Mouse (Mus musculus): ENCODE results near the gene Tlk1. TPM values are rescaled to one million over a fixed set of nuclear protein-coding genes. Genes with fewer than 3 reads are reported as not detected.

Gene Tlk1
- polyA plus RNA-seq, 1 experiment, result 13.9 TPM

GRCm38 (mm10) chr2:70701571-70701970, 124.0 kb downstream of the Tlk1 start:
- no peak overlapping the region for H3K27ac ChIP-seq (ENCODE audit: insufficient read depth, low read depth, low read length)
- WGBS, result 70% methylated on average over 9 of the region's 9 CpGs
- no peak overlapping the region for H3K4me3 ChIP-seq (ENCODE audit: insufficient read depth, low read depth, low read length)
- H3K36me3 ChIP-seq (ENCODE audit: control insufficient read depth, insufficient read depth, low read length), result no peaks in the 10 kb centered on the region
- DNase-seq, result no peak
- TF ChIP-seq CTCF (conservative IDR thresholded peaks at IDR 0.05; ENCODE audit: insufficient read depth, insufficient read length, low read depth, low read length) (no peak), POLR2A (IDR thresholded peaks at IDR 0.05; ENCODE audit: low read depth, low read length) (no peak)
- H3K4me1 ChIP-seq (ENCODE audit: control insufficient read depth, insufficient read depth, low read length), result no peaks in the 10 kb centered on the region
- no peaks in the 10 kb centered on the region for H3K27me3 ChIP-seq (replicated peaks; ENCODE audit: control insufficient read depth, insufficient read depth, low read length)

- H3K27me3 ChIP-seq (replicated peaks; ENCODE audit: control insufficient read depth, insufficient read depth, low read length), result no peaks in the 10 kb centered on the region
- H3K4me1 ChIP-seq (ENCODE audit: control insufficient read depth, insufficient read depth, low read length), result no peaks in the 10 kb centered on the region
- no peak for DNase-seq
- WGBS, result 95% methylated on average over 3 of the region's 3 CpGs
- H3K27ac ChIP-seq (ENCODE audit: insufficient read depth, low read depth, low read length), result no peak overlapping the region
- no peaks in the 10 kb centered on the region for H3K36me3 ChIP-seq (ENCODE audit: control insufficient read depth, insufficient read depth, low read length)
- TF ChIP-seq CTCF (conservative IDR thresholded peaks at IDR 0.05; ENCODE audit: insufficient read depth, insufficient read length, low read depth, low read length), result no peak
- TF ChIP-seq POLR2A (IDR thresholded peaks at IDR 0.05; ENCODE audit: low read depth, low read length), result no peak
- H3K4me3 ChIP-seq (ENCODE audit: insufficient read depth, low read depth, low read length), result no peak overlapping the region
These were observed 124.7 kb downstream of the Tlk1 start for GRCm38 (mm10) chr2:70700851-70701250.

- WGBS, result 73% methylated on average over 10 of the region's 10 CpGs
- H3K4me1 ChIP-seq (ENCODE audit: control insufficient read depth, insufficient read depth, low read length), result no peaks in the 10 kb centered on the region
- no peak overlapping the region for H3K27ac ChIP-seq (ENCODE audit: insufficient read depth, low read depth, low read length)
- H3K27me3 ChIP-seq (replicated peaks; ENCODE audit: control insufficient read depth, insufficient read depth, low read length), result no peaks in the 10 kb centered on the region
- no peaks in the 10 kb centered on the region for H3K36me3 ChIP-seq (ENCODE audit: control insufficient read depth, insufficient read depth, low read length)
- TF ChIP-seq CTCF (conservative IDR thresholded peaks at IDR 0.05; ENCODE audit: insufficient read depth, insufficient read length, low read depth, low read length), result no peak
- TF ChIP-seq POLR2A (IDR thresholded peaks at IDR 0.05; ENCODE audit: low read depth, low read length), result no peak
- DNase-seq, result no peak
- H3K4me3 ChIP-seq (ENCODE audit: insufficient read depth, low read depth, low read length), result no peak overlapping the region
These were observed 129.8 kb downstream of the Tlk1 start for GRCm38 (mm10) chr2:70695712-70696111.

- Histone ChIP-seq H3K27ac (ENCODE audit: insufficient read depth, low read depth, low read length) (no peak overlapping the region), H3K27me3 (replicated peaks; ENCODE audit: control insufficient read depth, insufficient read depth, low read length) (no peaks in the 10 kb centered on the region), H3K4me1 (ENCODE audit: control insufficient read depth, insufficient read depth, low read length) (no peaks in the 10 kb centered on the region), H3K36me3 (ENCODE audit: control insufficient read depth, insufficient read depth, low read length) (no peaks in the 10 kb centered on the region; the same call in 1 of the 2 replicates), H3K4me3 (ENCODE audit: insufficient read depth, low read depth, low read length) (no peak overlapping the region)
- peak; percentile 6 for DNase-seq
- WGBS, result 77% methylated on average over 11 of the region's 11 CpGs
- no peak for TF ChIP-seq POLR2A (IDR thresholded peaks at IDR 0.05; ENCODE audit: low read depth, low read length)
These were observed 135.3 kb downstream of the Tlk1 start for GRCm38 (mm10) chr2:70690195-70690594.

- no peak for TF ChIP-seq POLR2A (IDR thresholded peaks at IDR 0.05; ENCODE audit: low read depth, low read length)
- TF ChIP-seq CTCF (conservative IDR thresholded peaks at IDR 0.05; ENCODE audit: insufficient read depth, insufficient read length, low read depth, low read length), result no peak
- peaks cover 2% of the 10 kb centered on the region; the same call in 1 of the 2 replicates for H3K36me3 ChIP-seq (ENCODE audit: control insufficient read depth, insufficient read depth, low read length)
- H3K4me1 ChIP-seq (ENCODE audit: control insufficient read depth, insufficient read depth, low read length), result no peaks in the 10 kb centered on the region
- no peaks in the 10 kb centered on the region for H3K27me3 ChIP-seq (replicated peaks; ENCODE audit: control insufficient read depth, insufficient read depth, low read length)
- DNase-seq, result no peak
- WGBS, result 92% methylated on average over 21 of the region's 21 CpGs
- no peak overlapping the region for H3K4me3 ChIP-seq (ENCODE audit: insufficient read depth, low read depth, low read length)
- H3K27ac ChIP-seq (ENCODE audit: insufficient read depth, low read depth, low read length), result no peak overlapping the region
These were observed 137.0 kb downstream of the Tlk1 start for GRCm38 (mm10) chr2:70688454-70689078.

GRCm38 (mm10) chr2:70682324-70682723, 143.2 kb downstream of the Tlk1 start:
- WGBS, result 62% methylated on average over 2 of the region's 2 CpGs
- peaks cover 8% of the 10 kb centered on the region for H3K36me3 ChIP-seq (ENCODE audit: control insufficient read depth, insufficient read depth, low read length)
- no peaks in the 10 kb centered on the region for H3K27me3 ChIP-seq (replicated peaks; ENCODE audit: control insufficient read depth, insufficient read depth, low read length)
- TF ChIP-seq POLR2A (IDR thresholded peaks at IDR 0.05; ENCODE audit: low read depth, low read length) (no peak), CTCF (conservative IDR thresholded peaks at IDR 0.05; ENCODE audit: insufficient read depth, insufficient read length, low read depth, low read length) (no peak)
- no peak overlapping the region for H3K4me3 ChIP-seq (ENCODE audit: insufficient read depth, low read depth, low read length)
- no peak overlapping the region for H3K27ac ChIP-seq (ENCODE audit: insufficient read depth, low read depth, low read length)
- no peaks in the 10 kb centered on the region for H3K4me1 ChIP-seq (ENCODE audit: control insufficient read depth, insufficient read depth, low read length)
- no peak for DNase-seq

- WGBS, result 60% methylated on average over 7 of the region's 7 CpGs
- no peak overlapping the region for H3K4me3 ChIP-seq (ENCODE audit: insufficient read depth, low read depth, low read length)
- no peak overlapping the region for H3K27ac ChIP-seq (ENCODE audit: insufficient read depth, low read depth, low read length)
- H3K4me1 ChIP-seq (ENCODE audit: control insufficient read depth, insufficient read depth, low read length), result peaks cover 7% of the 10 kb centered on the region; the same call in 1 of the 2 replicates
- no peaks in the 10 kb centered on the region; the same call in 1 of the 2 replicates for H3K36me3 ChIP-seq (ENCODE audit: control insufficient read depth, insufficient read depth, low read length)
- peak; percentile 37 for DNase-seq
- TF ChIP-seq CTCF (conservative IDR thresholded peaks at IDR 0.05; ENCODE audit: insufficient read depth, insufficient read length, low read depth, low read length) (no peak), POLR2A (IDR thresholded peaks at IDR 0.05; ENCODE audit: low read depth, low read length) (no peak)
- H3K27me3 ChIP-seq (replicated peaks; ENCODE audit: control insufficient read depth, insufficient read depth, low read length), result no peaks in the 10 kb centered on the region
These were observed 151.9 kb downstream of the Tlk1 start for GRCm38 (mm10) chr2:70673445-70674126.
